Comparison of ENCODE assay signal across 7 mouse cellular contexts in the genomic region with DNA sequence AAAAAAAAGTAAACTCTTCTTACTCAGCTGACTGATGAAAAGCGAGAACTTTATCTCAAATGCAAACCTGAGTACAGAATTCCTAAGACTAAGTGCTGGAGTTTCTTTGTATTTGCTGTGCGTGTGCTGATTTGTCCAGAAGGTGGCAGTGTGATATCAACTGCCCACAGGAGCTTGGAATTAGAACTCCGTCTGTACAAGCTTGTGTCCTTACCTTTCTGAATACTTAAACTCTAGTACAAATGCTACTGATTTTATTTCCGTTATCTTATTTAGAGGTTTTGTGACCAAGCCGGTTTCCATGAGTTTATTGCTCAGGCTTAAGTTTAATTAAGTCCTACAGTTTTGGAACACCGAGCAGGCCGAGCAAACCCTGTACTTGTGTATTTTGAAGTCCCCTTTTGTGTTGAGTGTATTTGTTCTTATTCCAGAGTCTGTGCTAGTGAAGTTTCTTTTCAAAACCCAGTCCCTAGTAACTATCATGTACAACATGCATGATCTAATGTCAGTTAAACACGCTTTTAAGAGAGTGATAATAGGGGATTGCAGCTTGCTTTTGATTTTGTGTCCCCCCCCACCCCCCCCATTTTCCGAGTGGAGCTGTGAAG.
DNase-seq lines count a peak whose midpoint lies in the region; ATAC-seq and TF ChIP-seq lines count a peak whose summit lies in the region.

No protein-coding gene starts in this region.

- peak; percentile 74 for DNase-seq in ES-CJ7 (ENCODE audit: low read depth, low spot score)
- peak; percentile 62 for DNase-seq in adrenal gland, postnatal 10 days
- peak; percentile 88 for DNase-seq in embryonic facial prominence, embryonic 14.5 days (ENCODE audit: low spot score)
- peak; percentile 57 to 63 for DNase-seq in layer of hippocampus, adult 2 months (ENCODE audit: low spot score in 2 of 2)
- DNase-seq in lung, postnatal 25 days (ENCODE audit: low spot score) = peak; percentile 14
- DNase-seq in right cerebral cortex, adult 2 months (ENCODE audit: low spot score in 2 of 2) = peak; percentile 68 to 72

- H3K27me3 ChIP-seq in embryonic facial prominence, embryonic 14.5 days (replicated peaks; ENCODE audit: control insufficient read depth, insufficient read depth, low read length) = no peaks in the 10 kb centered on the region

- no peak overlapping the region for H3K4me3 ChIP-seq in embryonic facial prominence, embryonic 14.5 days (ENCODE audit: low read depth, low read length)
- peak overlapping the region; percentile 39 for H3K4me3 ChIP-seq in layer of hippocampus, adult 2 months

- peak; percentile 80 for ATAC-seq in embryonic facial prominence, embryonic 14.5 days (ENCODE audit: low read depth)
- ATAC-seq in hematopoietic stem cell, adult 5-6 weeks (replicated peaks in 1 of 2; ENCODE audit: insufficient read depth in 1 of 2, low FRiP score in 2 of 2, low TSS enrichment in 1 of 2, low read depth in 1 of 2, poor library complexity in 2 of 2, severe bottlenecking in 2 of 2) = peak; percentile 64 to 67; a peak in 3 of 4 replicates

- H3K9ac ChIP-seq in embryonic facial prominence, embryonic 14.5 days (ENCODE audit: low read depth, low read length) = no peak overlapping the region

- no peaks in the 10 kb centered on the region for H3K36me3 ChIP-seq in embryonic facial prominence, embryonic 14.5 days (ENCODE audit: control insufficient read depth, insufficient read depth, low read length)

- no peak overlapping the region for H3K27ac ChIP-seq in embryonic facial prominence, embryonic 14.5 days (replicated peaks; ENCODE audit: low read depth, low read length)
- no peak overlapping the region for H3K27ac ChIP-seq in layer of hippocampus, adult 2 months

- peak overlapping the region; percentile 24; the same call in 1 of the 2 replicates for H3K4me2 ChIP-seq in embryonic facial prominence, embryonic 14.5 days (ENCODE audit: low read depth, low read length)

- peak; percentile 89 for TF ChIP-seq CTCF in layer of hippocampus, adult 2 months (conservative IDR thresholded peaks at IDR 0.05)

- WGBS in embryonic facial prominence, embryonic 14.5 days = 17% methylated on average over 9 of the region's 9 CpGs

- peaks cover 4% of the 10 kb centered on the region; the same call in 1 of the 2 replicates for H3K4me1 ChIP-seq in embryonic facial prominence, embryonic 14.5 days (ENCODE audit: control insufficient read depth, insufficient read depth, low read length)

- H3K9me3 ChIP-seq in embryonic facial prominence, embryonic 14.5 days (ENCODE audit: control insufficient read depth, low read length) = no peaks in the 10 kb centered on the region

Comparison
In these comparisons a context has a peak if more than half of its experiments do, and no peak if none do; other contexts are left out.
1. DNase-seq: peak in every context shown above with its lines; median percentile 88 in embryonic facial prominence, embryonic 14.5 days; 74 in ES-CJ7; 70 in right cerebral cortex, adult 2 months; 62 in adrenal gland, postnatal 10 days; 60 in layer of hippocampus, adult 2 months; 14 in lung, postnatal 25 days.